Mouse (Mus musculus): ENCODE results near the gene Clcnkb.

Gene Clcnkb

DNA sequence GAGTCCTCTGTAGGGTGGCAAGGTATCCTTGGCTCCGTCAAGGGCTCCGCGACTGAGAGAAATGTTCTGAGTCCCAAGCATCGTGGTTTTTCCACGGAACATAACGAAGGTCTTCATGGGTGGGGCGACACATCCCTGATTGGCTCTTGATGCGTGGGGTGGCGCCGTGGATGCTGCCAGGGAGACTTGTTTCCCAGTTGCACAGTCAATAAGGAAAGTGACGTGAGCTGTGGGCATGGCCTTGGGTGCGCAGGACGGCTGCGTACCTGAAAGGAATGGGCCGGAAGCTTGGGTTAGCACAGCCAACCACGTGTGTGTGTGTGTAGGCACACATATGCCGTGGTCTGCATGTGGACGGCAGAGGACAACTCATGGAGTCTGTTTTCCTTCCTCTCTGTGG is 17.4 kb upstream of the Clcnkb start:
- DNase-seq (ENCODE audit: low spot score), result no peak

DNA sequence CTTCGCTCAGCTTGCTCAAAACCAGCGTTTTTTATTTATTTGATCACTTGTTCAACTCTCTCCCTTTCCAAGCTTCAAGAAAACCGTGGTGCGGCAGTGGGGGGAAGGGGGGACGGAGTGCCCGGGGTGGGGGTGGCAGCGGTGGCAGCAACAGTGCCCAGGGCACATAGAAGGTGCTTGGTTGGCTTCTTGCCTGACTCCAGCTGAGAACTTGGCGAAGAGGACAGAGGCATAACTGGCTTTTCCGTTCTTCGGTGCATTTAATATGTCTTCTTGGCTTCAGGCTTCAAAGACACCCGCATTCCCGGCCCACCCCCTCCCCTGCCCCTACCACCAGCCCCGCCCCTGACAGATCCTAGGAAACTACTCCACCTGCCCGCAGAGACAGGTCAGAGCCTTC is 16.9 kb upstream of the Clcnkb start:
- no peak for DNase-seq (ENCODE audit: low spot score)

DNA sequence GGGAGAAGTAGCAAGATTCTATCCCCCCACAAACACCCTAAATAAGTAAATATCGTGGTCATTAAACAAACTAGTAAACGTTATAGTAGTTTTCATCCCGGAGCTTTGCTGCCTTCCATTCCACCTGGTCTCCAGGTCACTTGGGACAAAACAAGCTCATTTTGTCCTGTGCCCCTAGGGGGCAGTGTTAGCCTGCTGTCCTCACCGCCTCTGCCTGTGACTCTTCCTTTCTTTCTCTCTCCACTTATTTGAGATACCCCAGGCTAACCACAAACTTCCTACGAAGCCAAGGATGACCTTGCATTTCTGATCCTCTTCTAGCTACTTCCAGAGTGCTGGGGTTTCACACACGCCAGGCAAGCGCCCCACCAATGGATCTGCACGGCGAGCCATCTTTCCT is 15.2 kb upstream of the Clcnkb start:
- peak; percentile 72 for DNase-seq (ENCODE audit: low spot score)

DNA sequence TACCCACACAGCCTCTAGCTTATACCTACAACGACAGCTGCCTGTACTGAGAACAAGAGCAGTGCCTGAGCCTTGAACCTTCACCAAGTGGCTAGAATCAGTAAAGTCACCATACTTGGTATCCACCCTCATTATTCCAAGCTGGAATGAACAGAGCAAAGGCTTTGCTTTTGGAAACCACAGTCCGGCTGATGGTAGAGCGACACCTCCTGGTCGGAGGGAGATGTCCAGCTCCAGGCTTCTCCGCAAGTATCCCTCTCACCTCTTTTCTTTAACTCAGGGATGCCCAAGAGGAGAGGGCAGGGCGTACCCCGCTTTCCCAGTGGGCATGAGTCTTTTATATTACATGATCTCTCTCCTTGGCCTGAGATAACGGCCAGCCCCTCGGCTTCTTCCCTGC is 14.0 kb upstream of the Clcnkb start:
- no peak for DNase-seq (ENCODE audit: low spot score)

DNA sequence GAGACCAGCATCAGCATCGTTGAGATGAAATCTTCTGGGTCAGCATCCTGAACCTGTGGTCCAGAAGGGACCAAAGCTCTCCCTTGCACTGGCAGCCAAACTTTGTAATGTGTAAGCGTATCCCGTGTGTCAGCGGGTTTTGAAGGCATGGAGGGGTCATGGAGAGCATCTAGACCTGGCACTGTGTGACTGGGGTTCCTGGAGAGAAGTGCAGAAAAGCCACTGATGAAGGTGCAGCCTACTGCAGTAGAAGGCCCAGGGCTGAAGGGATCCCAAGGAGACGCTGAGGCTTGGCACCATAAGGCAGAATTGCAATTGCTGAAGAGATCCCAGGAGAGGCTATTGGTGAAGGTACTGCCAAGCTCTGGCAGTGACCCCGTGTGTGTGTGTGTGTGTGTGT is 13.6 kb upstream of the Clcnkb start:
- no peak for DNase-seq (ENCODE audit: low spot score)

DNA sequence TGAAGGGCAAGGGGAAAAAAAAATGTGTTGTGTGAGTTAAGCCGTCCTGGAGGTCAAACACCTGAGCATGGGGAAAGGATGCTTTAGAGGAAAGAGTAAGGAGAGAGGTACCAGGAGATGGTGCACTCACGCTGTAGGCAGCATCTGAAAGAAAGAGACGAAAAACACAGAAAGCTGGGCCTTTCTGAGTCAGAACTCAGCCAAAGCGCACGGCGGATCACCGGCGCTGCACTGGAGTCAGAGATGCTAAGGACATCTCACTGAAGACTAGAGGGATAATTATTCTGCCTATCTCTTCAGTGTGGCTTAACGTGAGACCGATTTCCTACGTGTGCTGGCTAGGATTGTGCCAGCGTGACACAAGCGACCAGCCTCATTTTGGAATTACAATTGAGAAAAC is 12.1 kb upstream of the Clcnkb start:
- DNase-seq (ENCODE audit: low spot score), result no peak

DNA sequence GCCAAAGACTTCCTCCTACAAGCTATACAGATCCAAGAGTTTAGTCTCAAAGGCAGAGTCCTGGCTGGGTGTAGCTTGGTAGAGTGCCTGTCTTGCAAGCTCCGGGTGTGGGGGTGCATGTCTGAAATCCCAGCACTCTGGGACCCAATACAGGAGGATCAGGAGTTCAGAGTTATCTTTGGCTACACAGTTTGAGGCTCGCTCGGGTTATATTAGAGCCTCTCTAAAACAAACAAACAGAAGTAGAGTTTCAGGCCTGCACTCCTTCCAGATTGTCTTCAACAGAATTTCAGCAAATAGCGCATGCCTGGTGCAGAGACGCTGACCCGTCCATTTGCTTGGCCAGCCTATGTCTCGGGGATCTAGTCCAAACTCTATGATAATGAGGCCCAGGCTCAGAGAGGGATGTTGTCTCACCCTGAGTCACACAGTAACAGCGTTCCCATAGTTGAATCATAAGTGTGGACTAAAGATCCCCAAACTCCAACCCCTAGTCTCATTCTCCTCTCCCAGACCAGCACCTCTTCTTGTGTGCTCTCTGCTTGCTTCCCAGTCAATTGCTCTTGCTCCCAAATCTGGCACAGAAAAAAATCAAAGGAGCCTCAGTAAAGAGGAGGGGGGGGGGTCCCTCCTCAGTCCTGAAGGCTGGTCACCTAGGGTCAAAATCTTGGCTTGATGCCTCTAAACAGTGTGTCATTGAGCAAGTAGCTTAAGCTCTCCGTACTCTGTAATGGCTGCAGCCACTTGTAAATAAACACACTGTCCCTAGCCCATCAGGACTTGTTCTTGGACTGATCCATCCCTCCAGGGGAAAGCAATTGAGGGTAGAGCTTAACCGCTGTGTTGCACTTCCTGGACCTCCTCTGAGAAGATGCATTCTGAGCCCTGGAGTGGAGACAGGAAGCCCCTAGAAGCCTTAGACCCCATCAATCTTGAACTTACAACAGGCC is 11.3 kb upstream of the Clcnkb start:
- no peak for DNase-seq (ENCODE audit: low spot score)

DNA sequence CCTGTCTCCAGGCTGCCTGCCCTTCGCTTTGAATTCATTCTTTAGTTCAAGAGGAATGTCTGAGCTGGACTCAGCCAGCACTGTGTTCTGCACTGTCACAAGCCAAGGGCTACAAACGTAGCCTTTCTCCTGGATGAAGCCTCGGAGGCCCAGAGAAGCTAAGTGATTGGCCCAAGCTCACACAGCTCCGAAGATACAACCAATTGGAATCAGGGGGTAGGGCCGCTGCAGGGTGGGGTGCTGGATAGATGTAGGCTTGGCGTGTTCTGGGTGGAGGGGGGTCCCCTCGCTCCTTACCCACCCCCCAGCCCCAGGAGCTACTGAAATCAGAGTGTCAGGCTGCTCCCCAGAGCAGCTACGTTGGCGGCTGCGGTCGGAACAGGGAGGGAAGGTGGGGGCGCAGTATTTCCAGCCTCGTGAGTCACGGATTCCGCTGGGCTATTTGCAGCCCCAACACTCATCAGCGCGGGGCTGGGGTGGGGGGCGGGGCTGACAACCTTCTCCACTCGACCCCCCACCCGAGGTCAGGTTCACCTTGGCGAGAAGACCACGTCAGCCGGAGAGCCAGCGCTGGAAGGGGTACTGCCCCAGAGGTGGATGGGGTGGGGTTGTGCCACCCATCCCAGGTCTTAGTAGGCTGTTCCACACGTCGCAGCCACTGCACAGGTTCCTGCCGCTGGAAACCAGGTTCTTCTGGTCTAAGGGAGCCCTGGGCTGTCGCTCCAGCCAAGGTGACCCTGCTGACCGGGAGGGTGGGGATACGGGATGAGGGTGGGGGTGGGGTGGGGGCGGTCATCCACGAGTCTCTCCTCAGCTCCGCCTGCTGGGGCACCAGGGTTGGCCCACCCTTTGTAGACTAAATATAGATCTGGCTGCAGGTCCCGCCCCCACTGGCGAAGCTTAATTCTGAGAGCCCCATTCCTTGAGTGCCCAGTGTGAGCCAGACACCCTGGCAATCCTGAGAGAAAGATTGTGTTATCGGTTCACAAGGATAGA is 10.0 kb upstream of the Clcnkb start:
- DNase-seq (ENCODE audit: low spot score), result no peak

GRCm38 (mm10) chr4:141423691-141424431 is 8.0 kb upstream of the Clcnkb start:
- no peak for DNase-seq (ENCODE audit: low spot score)

GRCm38 (mm10) chr4:141423288-141423687 is 7.5 kb upstream of the Clcnkb start:
- no peak for DNase-seq (ENCODE audit: low spot score)

DNA sequence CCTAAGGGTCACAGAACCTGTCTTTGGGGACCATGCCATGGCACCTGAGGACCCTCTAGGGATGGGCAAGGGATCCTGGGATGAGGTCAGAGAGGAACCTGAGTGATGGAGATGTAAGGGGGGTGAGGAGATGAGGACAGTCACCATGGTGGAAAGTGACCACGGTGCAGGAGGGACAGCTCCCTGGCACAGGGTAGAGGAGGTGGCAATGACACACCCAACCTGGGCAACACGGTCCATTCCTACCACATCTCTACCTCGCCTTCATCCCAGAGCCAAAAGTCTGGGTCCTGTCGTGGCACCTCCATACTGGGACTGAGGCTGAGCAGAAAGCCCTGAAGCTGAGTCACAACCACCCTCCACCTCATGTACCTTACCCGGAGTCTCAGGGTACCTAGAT is 7.0 kb upstream of the Clcnkb start:
- no peak for DNase-seq (ENCODE audit: low spot score)

DNA sequence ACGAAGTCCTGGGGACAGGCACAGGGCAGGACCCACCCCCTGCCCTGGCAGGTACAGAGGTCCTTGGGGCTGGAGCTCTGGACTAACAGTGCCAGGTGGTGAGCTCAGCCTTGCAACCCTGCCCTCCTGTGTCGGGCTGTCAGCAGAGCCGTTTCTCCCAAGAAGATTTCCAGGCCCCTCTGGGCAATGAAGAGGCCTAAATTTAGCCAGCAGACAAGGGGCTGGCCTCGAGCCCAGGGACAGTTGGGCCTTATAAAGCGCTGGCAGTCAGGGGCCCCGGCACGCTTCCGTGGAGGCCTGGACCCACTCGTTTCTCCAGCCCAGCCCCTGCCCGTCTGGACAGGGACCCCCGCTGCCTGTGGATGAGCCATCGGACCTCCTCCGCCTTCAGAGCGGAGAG is 5.6 kb upstream of the Clcnkb start:
- DNase-seq (ENCODE audit: low spot score), result no peak

DNA sequence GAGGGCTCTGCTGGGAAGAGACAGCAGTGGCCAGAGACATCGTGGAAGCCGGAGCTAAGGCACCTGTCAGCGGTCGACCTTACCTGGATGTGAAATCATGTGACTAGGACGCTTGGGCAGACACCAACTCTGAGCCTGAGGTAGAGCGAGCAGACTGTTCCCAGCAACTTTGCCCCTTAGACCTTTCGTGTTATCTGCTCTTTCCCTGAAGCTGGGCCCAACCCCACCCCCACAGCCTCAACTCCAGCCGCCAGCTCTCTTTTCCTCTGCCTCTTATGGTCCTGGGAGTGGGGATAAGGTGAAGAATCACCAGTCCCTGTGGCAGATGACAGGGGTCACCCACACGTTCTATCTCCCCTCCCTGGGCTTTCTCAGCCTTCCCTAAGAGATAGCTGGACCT is 5.1 kb upstream of the Clcnkb start:
- no peak for DNase-seq (ENCODE audit: low spot score)

DNA sequence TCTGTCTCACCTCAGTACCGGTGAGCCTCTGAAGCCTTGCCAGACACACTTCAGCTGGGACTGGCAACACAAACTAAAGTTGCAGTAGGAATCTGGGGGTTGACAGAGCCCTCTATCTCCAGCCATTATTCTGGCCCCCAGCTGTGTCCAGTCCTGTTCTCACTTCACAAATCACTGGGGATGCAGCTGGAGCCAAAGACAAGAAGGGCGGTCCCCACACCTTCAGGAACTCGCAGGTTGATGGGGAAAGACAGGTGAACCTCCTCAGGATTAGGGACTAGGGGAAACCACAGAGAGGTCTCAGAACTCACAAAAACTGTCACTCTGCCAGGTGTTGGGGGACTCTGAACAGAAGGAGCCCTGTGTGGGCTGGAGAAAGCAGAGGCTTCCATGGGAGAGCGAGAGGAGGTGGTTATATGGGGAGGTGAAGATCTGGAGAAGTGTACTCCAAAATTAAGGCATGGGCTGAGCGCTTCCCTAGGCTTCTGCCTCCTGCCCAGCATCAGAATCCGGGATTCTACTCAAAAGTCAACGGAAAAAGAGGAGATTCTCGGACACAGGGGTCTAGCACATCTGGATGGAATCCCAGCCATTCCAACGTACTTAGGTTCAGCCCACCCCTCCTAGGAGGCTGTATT is 4.5 kb upstream of the Clcnkb start, which contains the start of gene Hspb7:
TSS of gene Hspb7 (plus strand) at position 588 of the 638 bp plus-strand sequence.
- DNase-seq (ENCODE audit: low spot score), result no peak

- DNase-seq (ENCODE audit: low spot score), result no peak
These were observed 3.8 kb upstream of the Clcnkb start for GRCm38 (mm10) chr4:141419398-141420191.

GRCm38 (mm10) chr4:141411430-141411992 is 4.3 kb downstream of the Clcnkb start:
- DNase-seq (ENCODE audit: low spot score), result no peak

DNA sequence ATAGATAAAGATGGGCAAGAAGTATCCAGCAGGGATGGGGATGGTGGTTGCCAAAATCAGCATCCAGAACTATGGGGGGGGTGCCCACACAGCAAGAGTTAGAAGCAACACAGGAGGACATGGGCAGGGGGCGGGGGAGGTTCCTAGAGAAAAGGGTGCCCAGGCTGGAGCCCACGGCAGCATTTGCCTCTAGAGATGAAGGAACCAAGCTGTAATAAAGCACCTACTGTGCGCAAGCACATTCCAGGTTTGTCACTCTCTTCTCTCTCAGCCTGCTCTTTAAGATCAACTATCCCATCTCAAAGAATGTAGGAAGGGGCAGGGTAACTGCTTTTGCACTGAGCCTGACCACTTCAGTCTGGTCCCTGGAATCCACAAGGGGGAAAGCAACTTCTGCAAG is 7.2 kb downstream of the Clcnkb start:
- no peak for DNase-seq (ENCODE audit: low spot score)

GRCm38 (mm10) chr4:141406516-141407299 is 9.1 kb downstream of the Clcnkb start:
- peak; percentile 49 for DNase-seq (ENCODE audit: low spot score)

- no peak for DNase-seq (ENCODE audit: low spot score)
These were observed 10.5 kb downstream of the Clcnkb start for GRCm38 (mm10) chr4:141405314-141405622.

All from lung, postnatal 25 days (tissue).